Mouse (Mus musculus) cerebellum, adult 11-12 months (tissue): ENCODE measurements at regions not wholly inside any gene's neighbourhood (a gene's known extent, or its start where the extent isn't known, plus 50 kb on each side); places are given as distances from the start of the nearest gene placed in this dataset.

Experiments used
- DNase-seq: peaks from one replicate; pipeline ENCODE4 v3.0.0; 2022

DNA sequence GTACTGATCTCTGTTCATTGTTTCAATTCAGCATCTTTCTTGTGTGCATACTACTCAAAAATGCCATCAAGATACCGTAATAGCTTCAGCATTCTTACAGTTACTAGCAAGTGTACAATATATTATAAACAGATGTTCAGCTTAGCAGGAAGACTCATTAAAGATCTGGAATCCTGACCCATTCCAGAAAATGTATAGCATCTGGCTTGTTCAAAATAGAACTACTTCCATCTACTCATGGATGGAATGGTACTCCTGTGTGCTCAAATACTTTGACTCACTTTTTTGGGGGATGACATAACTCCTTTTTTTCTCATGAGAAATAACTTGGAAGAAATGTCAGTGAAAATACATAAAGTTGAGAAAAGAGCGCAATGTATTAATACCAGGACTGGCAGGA, 291.2 kb upstream of the Manea start:
- DNase-seq, result no peak

GRCm38 (mm10) chr4:26630553-26631206, 284.0 kb upstream of the Manea start:
- no peak for DNase-seq

DNA sequence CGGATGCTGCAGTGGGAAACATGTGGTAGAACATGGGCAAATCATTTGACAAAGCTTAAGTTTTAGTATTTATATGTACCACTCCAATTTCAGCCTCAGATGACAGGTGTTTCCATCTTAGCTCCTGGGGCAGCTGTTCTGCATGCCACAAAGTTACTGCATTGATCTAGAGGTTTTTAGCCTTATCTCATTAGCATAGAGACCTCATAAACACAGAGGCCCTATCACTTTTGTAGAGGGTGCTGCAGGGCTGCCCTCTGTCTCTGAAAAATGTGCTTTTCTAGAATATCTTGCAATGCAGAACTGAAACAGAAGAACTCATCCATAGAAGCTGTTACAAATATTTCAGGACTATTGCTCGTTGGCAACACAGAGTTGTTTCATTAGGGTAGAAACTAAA, 283.0 kb upstream of the Manea start:
- no peak for DNase-seq

GRCm38 (mm10) chr4:26627744-26628143, 281.1 kb upstream of the Manea start:
- DNase-seq, result no peak

DNA sequence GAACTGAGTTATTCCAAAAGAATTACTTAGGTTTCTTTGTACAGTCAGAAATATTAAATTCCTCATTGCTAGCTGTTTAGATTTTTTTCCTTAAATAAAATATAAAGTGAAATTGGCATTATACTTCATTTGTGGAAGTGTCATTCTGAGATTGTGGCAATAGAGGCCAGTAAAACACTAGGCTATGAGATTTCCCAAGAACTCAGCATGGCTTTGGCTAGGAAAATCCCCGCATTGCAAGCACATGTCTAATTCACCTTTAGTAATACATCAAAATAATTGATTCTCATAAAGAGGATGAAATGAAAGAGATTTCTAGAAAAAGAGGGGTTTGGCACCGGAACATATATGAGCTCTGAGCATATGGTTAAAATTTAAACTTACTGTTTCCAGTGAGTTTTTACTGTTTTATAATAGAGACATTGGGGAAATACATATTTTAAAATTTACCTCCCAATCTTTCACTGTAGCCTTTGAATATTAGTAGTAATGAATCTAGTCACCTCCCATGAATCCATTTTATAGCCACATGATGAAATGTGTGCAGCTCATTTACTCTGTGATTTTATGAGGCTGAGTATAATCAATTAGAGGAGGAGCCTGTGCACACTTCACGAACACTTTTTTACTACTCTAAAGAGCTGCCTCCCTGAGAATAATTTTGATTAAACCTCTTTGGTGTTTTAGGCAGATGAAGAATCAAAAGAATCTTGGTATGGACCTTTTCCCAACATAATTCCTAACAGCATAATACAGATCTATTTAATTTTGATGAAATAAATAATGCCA, 242.6 kb upstream of the Manea start:
- DNase-seq, result no peak

GRCm38 (mm10) chr4:26555690-26556089, 209.0 kb upstream of the Manea start:
- DNase-seq, result no peak

DNA sequence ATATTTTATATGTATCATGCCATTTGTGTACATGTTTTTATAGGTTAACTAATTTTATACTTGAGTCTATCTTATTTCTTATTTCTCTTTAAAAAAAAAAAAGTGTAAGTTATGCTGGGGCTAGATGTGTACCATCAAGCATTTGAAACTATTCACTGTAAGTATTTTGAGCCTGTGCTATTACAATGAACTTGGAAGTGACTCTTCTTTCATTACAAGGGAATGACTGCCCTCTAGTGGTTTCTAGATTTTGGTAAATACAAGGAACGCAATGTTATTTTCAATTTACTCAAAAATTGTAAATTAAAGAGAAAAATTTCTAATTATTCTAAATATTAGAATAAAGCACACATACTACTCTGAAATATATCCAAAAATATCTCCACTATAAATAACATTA, 197.1 kb upstream of the Manea start:
- DNase-seq, result no peak

DNA sequence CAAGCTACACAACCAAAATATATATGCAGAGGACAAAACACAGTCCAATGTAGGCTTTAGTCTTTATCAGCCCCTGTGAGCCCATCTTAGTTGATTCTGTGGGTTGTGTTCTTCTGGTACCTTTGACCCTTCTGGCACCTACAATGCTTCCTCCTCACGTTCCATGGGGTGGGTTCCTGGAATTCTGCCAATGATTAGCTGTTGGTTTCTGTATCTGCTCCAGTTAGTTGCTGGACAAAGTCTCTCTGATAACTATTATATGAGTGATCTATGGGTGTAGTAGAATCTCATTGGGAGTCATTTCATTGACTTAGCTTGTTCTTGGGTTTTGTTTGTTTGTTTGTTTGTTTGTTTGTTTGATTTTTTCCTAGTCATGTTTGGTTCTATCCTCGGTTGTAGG, 195.8 kb upstream of the Manea start:
- DNase-seq, result no peak

DNA sequence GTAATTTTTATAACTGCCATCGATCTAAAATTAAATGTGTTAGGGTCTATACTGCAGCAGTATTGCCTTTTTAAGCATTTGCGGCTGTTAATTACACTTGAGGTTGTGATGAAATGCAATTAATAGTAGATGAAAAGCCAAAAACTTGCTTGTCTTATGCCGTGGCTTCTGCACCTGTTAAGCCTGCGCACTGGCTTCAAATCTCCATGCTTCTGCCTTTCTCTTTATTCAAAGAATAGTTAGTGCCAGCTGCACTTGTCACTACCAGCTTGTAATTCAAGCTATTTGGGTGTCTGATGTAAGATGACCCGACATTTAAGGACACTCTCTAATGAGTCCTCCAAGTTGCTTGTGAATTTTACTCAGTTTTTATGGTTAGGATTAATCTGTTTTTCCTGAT, 161.3 kb upstream of the Manea start:
- no peak for DNase-seq

DNA sequence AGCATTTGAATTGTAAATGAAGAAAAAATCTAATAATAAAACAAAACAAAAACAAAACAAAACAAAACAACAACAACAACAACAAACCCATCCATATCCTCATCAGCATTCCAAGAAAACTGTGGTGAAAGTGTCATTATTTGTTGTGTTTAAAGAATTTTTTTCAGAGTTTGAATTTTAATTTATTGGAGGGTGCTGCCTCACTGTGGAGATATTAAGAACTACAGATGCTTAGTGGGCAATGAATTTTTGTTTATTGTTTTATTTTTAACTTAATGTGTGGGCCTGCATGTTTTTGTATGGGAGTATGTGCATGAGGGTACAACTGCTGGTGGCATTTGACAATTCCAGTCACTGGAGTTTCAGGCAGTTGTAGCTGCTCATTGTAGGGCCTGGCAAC, 147.6 kb upstream of the Manea start:
- no peak for DNase-seq

DNA sequence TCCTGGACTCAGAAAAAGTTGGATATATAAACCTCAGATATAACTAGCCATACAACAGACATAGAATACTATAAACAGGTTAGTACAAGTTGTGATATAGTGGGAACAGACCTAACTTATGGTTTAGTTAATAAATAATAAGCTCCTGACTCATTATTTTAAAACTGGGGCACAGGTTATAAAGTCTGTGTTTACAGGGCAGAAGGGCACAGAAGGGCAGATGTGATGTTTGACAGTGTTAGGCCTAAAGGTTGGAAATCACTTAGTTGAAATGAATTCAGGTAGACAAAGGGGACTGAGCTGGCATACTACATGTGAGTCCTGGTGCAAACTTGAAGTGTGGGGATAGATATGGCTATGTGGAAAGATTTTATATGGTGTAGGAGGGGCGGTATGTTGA, 128.2 kb upstream of the Manea start:
- no peak for DNase-seq

- no peak for DNase-seq
Measured at GRCm38 (mm10) chr4:26441533-26441932, 94.8 kb upstream of the Manea start.

DNA sequence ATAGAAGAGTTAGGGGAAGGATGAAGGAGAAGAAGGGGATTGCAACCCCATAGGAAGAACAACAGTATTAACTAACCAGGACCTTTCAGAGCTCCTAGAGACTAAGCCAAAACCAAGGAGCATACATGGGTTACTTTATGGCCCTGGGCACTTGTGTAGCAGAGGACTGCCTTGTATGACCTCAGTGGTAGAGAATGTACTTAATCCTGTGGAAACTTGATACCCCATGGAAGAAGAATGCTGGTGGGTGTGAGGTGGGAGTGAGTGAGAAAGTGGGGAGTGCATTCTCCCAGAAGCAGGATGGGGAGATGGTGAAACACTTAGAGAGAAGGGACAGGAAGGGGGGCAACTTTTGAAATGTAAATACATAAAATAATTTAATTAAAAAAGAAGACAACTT, 75.4 kb upstream of the Manea start:
- DNase-seq, result no peak

- peak; percentile 29 for DNase-seq
Measured at GRCm38 (mm10) chr4:26404266-26404665, 57.6 kb upstream of the Manea start.

- peak; percentile 95 for DNase-seq
Measured at GRCm38 (mm10) chr4:26402213-26402612, 55.5 kb upstream of the Manea start.
